Mouse (Mus musculus) MEL (cell line): ENCODE data around the gene Serinc3. TPM values are rescaled to one million over a fixed set of nuclear protein-coding genes. Genes with fewer than 3 reads are reported as not detected.
"Not testable (repeated sequence)": the region's sequence is repeated elsewhere in the genome, so short reads cannot be mapped to it uniquely, and the experiment has no call there.

Experiments
- DNase-seq: peaks from one replicate; pipeline ENCODE4 v3.0.0; 2011; ENCODE audit warnings: low read depth, low spot score
- H3K27ac ChIP-seq: 2 replicates; pipeline ENCODE4 v1.5.1; 2012; ENCODE audit warnings: low read depth, mild to moderate bottlenecking, control low read depth, low read length, moderate library complexity; ENCODE audit not compliant: control insufficient read depth
- H3K27me3 ChIP-seq, 2 experiments: fragments of 150-350 bp in 1 of 2; sonication (generic) in 1 of 2; 2 replicates each; pipeline ENCODE4 v1.6.1; 2012; ENCODE audit warnings: low read length in 2 of 2, mild to moderate bottlenecking in 2 of 2, improper control_type of control experiment in 1 of 2, moderate library complexity in 1 of 2; ENCODE audit not compliant: insufficient read depth in 2 of 2, control insufficient read depth in 1 of 2
- H3K36me3 ChIP-seq, 2 experiments: 2 replicates each; pipeline ENCODE4 v1.6.1; 2012 to 2014; ENCODE audit warnings: low read length in 2 of 2, improper control_type of control experiment in 1 of 2, inconsistent platforms in 1 of 2, mild to moderate bottlenecking in 1 of 2; ENCODE audit not compliant: insufficient read depth in 2 of 2, control insufficient read depth in 1 of 2
- H3K4me1 ChIP-seq, 2 experiments: fragments of 150-350 bp in 1 of 2; sonication (generic) in 1 of 2; 2 replicates each; pipeline ENCODE4 v1.6.1; 2012; ENCODE audit warnings: low read length in 2 of 2, improper control_type of control experiment in 1 of 2, mild to moderate bottlenecking in 1 of 2; ENCODE audit not compliant: insufficient read depth in 2 of 2, control insufficient read depth in 1 of 2
- H3K4me3 ChIP-seq, 2 experiments: fragments of 150-350 bp in 1 of 2; sonication (generic) in 1 of 2; 2 replicates each; pipeline ENCODE4 v1.5.1; 2012; ENCODE audit warnings: low read depth in 2 of 2, low read length in 2 of 2, mild to moderate bottlenecking in 2 of 2, moderate library complexity in 2 of 2, control low read depth in 1 of 2, improper control_type of control experiment in 1 of 2; ENCODE audit not compliant: control insufficient read depth in 1 of 2, insufficient read depth in 1 of 2
- H3K79me2 ChIP-seq: 2 replicates; pipeline ENCODE4 v1.6.1; 2012; ENCODE audit warnings: mild to moderate bottlenecking, low read length, moderate library complexity; ENCODE audit not compliant: control insufficient read depth, poor library complexity, insufficient read depth
- H3K9ac ChIP-seq: 2 replicates; pipeline ENCODE4 v1.6.1; 2012; ENCODE audit warnings: low read depth, mild to moderate bottlenecking, control low read depth, low read length, moderate library complexity; ENCODE audit not compliant: control insufficient read depth, poor library complexity, severe bottlenecking
- H3K9me3 ChIP-seq: fragments of 150-350 bp; sonication (generic); replicated peaks from 2 replicates; pipeline ENCODE4 v1.6.1; 2012; ENCODE audit warnings: mild to moderate bottlenecking, low read length, improper control_type of control experiment, moderate library complexity; ENCODE audit not compliant: insufficient read depth
- E2F4 ChIP-seq: IDR thresholded peaks from 2 replicates; pipeline ENCODE4 v1.6.1; 2011; ENCODE audit warnings: low read depth, low read length, improper control_type of control experiment, borderline replicate concordance
- ELF1 ChIP-seq: IDR thresholded peaks from 2 replicates; pipeline ENCODE4 v1.6.1; 2014; ENCODE audit warnings: low read depth, mild to moderate bottlenecking, inconsistent platforms, low read length, improper control_type of control experiment, moderate library complexity
- EP300 ChIP-seq, 2 experiments: IDR thresholded peaks; 2 replicates each; pipeline ENCODE4 v1.6.1; 2011; ENCODE audit warnings: improper control_type of control experiment in 2 of 2, low read length in 2 of 2, low read depth in 1 of 2, mild to moderate bottlenecking in 1 of 2
- ETS1 ChIP-seq: IDR thresholded peaks from 2 replicates; pipeline ENCODE4 v1.6.1; 2012; ENCODE audit warnings: low read depth, mild to moderate bottlenecking, inconsistent platforms, low read length, improper control_type of control experiment, moderate library complexity
- GABPA ChIP-seq: IDR thresholded peaks from 2 replicates; pipeline ENCODE4 v1.6.1; 2012; ENCODE audit warnings: low read depth, mild to moderate bottlenecking, inconsistent platforms, low read length, improper control_type of control experiment, moderate library complexity
- GATA1 ChIP-seq: IDR thresholded peaks from 2 replicates; pipeline ENCODE4 v1.6.1; 2011; ENCODE audit warnings: low read depth, low read length, improper control_type of control experiment
- MAFK ChIP-seq: IDR thresholded peaks from 2 replicates; pipeline ENCODE4 v1.6.1; 2011; ENCODE audit warnings: low read depth, mild to moderate bottlenecking, low read length, improper control_type of control experiment, borderline replicate concordance
- MXI1 ChIP-seq: IDR thresholded peaks from 2 replicates; pipeline ENCODE4 v1.6.1; 2011; ENCODE audit warnings: mild to moderate bottlenecking, low read depth, low read length, improper control_type of control experiment
- MYB ChIP-seq: IDR thresholded peaks from 2 replicates; pipeline ENCODE4 v1.6.1; 2011; ENCODE audit warnings: mild to moderate bottlenecking, low read depth, low read length, improper control_type of control experiment
- MYC ChIP-seq: IDR thresholded peaks from 2 replicates; pipeline ENCODE4 v1.6.1; 2011; ENCODE audit warnings: low read depth, mild to moderate bottlenecking, low read length, improper control_type of control experiment, moderate library complexity
- NRF1 ChIP-seq: IDR thresholded peaks from 2 replicates; pipeline ENCODE4 v1.6.1; 2014; ENCODE audit warnings: low read depth, mild to moderate bottlenecking, inconsistent platforms, low read length, improper control_type of control experiment, moderate library complexity; ENCODE audit not compliant: poor library complexity, insufficient read depth, severe bottlenecking
- RCOR1 ChIP-seq: IDR thresholded peaks from 2 replicates; pipeline ENCODE4 v1.6.1; 2012; ENCODE audit warnings: low read depth, mild to moderate bottlenecking, inconsistent platforms, low read length, improper control_type of control experiment
- SIN3A ChIP-seq: IDR thresholded peaks from 2 replicates; pipeline ENCODE4 v1.6.1; 2012; ENCODE audit warnings: low read length, improper control_type of control experiment, inconsistent platforms
- TAL1 ChIP-seq: IDR thresholded peaks from 2 replicates; pipeline ENCODE4 v1.6.1; 2012; ENCODE audit warnings: mild to moderate bottlenecking, inconsistent platforms, low read length, moderate library complexity, mixed read lengths
- TBP ChIP-seq: IDR thresholded peaks from 2 replicates; pipeline ENCODE4 v1.8.0; 2011; ENCODE audit warnings: low read depth, low read length, improper control_type of control experiment
- TCF12 ChIP-seq: IDR thresholded peaks from 2 replicates; pipeline ENCODE4 v1.6.1; 2014; ENCODE audit warnings: low read depth, mild to moderate bottlenecking, inconsistent platforms, low read length, improper control_type of control experiment, moderate library complexity
- USF2 ChIP-seq, 2 experiments: IDR thresholded peaks; 2 replicates each; pipeline ENCODE4 v1.6.1; 2011 to 2012; ENCODE audit warnings: improper control_type of control experiment in 2 of 2, low read length in 2 of 2, borderline replicate concordance in 1 of 2, inconsistent platforms in 1 of 2, low read depth in 1 of 2, mild to moderate bottlenecking in 1 of 2; ENCODE audit not compliant: insufficient read depth in 1 of 2
- ZMIZ1 ChIP-seq: IDR thresholded peaks from 2 replicates; pipeline ENCODE4 v1.6.1; 2012; ENCODE audit warnings: low read depth, mild to moderate bottlenecking, inconsistent platforms, low read length, improper control_type of control experiment, moderate library complexity
- polyA plus RNA-seq, 2 experiments: library from polyadenylated mRNA; stranded (reverse) in 1 of 2; unstranded in 1 of 2; fragments of >175 nt in 1 of 2; fragments of >200 nt in 1 of 2; gene quantifications; 2 replicates each; pipeline versions ENCODE4 v1.2.1 to v1.2.4; 2012; ENCODE audit warnings: low replicate concordance in 2 of 2, low read depth in 1 of 2; ENCODE audit not compliant: insufficient read length in 2 of 2, insufficient read depth in 1 of 2, missing spikeins in 1 of 2
- total RNA-seq: library from RNA; depleted of rRNA; stranded (reverse); fragments of 300-350 nt; gene quantifications from 2 replicates; pipeline ENCODE4 v1.2.3, GENCODE M21; 2012

Gene Serinc3
- total and polyA plus RNA-seq, 3 experiments, result 348 to 650 (median 637) TPM

DNA sequence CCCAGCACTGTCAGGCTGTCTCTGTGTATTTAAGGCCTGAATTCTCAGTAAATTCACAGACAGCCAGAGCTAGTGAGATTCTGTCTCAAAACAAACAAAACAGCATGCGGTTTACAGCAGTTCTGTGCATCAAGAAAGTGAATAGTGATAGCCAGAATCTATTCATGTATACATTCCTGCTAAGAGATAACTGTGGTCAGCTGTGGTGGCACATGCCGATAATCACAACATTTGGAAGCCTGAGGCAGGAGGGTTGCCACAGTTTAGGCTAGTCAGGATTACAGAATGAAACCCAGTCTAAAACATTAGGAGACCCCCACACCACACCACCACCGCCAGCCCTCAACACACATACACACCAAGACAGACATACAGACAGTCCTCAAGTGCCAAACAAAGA, 44.8 kb upstream of the Serinc3 start (continued):
- TF ChIP-seq ETS1, result peak; percentile 67
- peak; percentile 37; the same call in 1 of the 2 replicates for TF ChIP-seq MYC

GRCm38 (mm10) chr2:163688377-163688776, 43.4 kb upstream of the Serinc3 start:
- peaks cover 0 to 53% of the 10 kb centered on the region in 2 experiments; a peak in 2 of 4 replicates for H3K36me3 ChIP-seq
- H3K9me3 ChIP-seq, DNase-seq, H3K27ac ChIP-seq, H3K9ac ChIP-seq, H3K4me3 ChIP-seq, H3K27me3 ChIP-seq: not testable (repeated sequence)
- H3K79me2 ChIP-seq, result peaks cover 25% of the 10 kb centered on the region
- peaks cover 26 to 60% of the 10 kb centered on the region in 2 experiments for H3K4me1 ChIP-seq

DNA sequence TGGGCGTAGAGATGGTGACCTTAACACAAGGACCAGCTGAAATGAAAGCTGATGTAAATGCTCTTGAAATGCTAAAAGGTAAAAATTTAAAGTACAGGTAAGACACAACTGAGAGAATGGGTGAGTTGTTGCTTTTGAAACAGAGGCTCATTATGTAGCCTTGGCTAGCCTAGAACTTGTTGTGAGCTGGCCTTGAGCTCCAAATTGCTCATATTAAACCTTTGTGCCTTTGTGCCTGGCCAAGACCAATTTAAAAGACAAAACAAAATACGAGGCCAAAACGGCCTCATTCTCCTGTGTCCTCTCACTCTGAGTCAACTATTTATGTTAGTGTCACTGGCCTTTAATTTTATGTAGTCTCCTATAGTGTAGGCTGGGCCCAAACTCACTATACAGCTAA, 42.0 kb upstream of the Serinc3 start:
- Histone ChIP-seq H3K4me1 (peaks cover 20 to 49% of the 10 kb centered on the region in 2 experiments), H3K27ac (no peak overlapping the region)
- TF ChIP-seq USF2 (IDR thresholded peaks at IDR 0.05; ENCODE audit: borderline replicate concordance in 1 of 2, insufficient read depth in 1 of 2, low read depth in 1 of 2, low read length in 2 of 2) (no peak), E2F4 (no peak), SIN3A (no peak; the same call in 1 of the 2 replicates), GABPA (no peak), MYB (no peak)

DNA sequence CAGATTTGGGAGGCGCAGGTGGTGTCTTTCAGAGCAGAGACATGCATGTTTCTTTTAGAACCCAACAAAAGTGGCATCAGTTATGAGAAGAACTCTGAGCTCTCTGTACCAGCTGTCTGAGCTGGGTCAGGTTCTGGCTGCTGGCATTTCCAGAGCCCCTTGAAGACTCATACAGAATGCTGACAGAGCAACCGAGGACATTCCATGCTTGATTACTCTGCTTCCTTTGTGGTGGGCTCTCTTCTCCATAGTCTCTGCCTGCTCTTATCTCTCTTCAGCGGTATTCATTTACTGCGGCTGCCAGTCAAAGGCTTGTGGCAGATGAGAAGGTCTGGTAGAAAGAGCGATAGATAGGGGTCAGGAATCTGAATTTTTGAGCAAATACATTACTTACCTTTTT, 41.3 kb upstream of the Serinc3 start:
- H3K36me3 ChIP-seq, result peaks cover 0 to 38% of the 10 kb centered on the region in 2 experiments; a peak in 2 of 4 replicates
- H3K27ac ChIP-seq, result peak overlapping the region; percentile 19; the same call in 1 of the 2 replicates
- H3K9me3 ChIP-seq, result no peaks in the 10 kb centered on the region
- TF ChIP-seq NRF1 (no peak), EP300 (IDR thresholded peaks at IDR 0.05; ENCODE audit: low read depth in 1 of 2, low read length in 2 of 2) (peak; percentile 66 to 67), ELF1 (no peak), MXI1 (peak; percentile 15; the same call in 1 of the 2 replicates), TAL1 (peak; percentile 65), TBP (0 out of 2 replicates have a peak, but pooled peaks have one; percentile 27), ETS1 (peak; percentile 70), ZMIZ1 (no peak), RCOR1 (peak; percentile 72), TCF12 (peak; percentile 38; the same call in 1 of the 2 replicates), GATA1 (peak; percentile 87), MAFK (0 out of 2 replicates have a peak, but pooled peaks have one; percentile 20)
- H3K4me1 ChIP-seq, result peaks cover 15 to 43% of the 10 kb centered on the region in 2 experiments
- H3K9ac ChIP-seq, result no peak overlapping the region
- H3K79me2 ChIP-seq, result peaks cover 21% of the 10 kb centered on the region
- DNase-seq, result peak; percentile 64
- no peaks in the 10 kb centered on the region for H3K27me3 ChIP-seq
- H3K4me3 ChIP-seq, result no peak overlapping the region

More for the DNA sequence above, 42.0 kb upstream of the Serinc3 start:
- H3K36me3 ChIP-seq, result peaks cover 0 to 42% of the 10 kb centered on the region in 2 experiments; a peak in 2 of 4 replicates
- H3K27me3 ChIP-seq, result no peaks in the 10 kb centered on the region
- peaks cover 21% of the 10 kb centered on the region for H3K79me2 ChIP-seq
- no peaks in the 10 kb centered on the region for H3K9me3 ChIP-seq
- no peak overlapping the region for H3K9ac ChIP-seq
- H3K4me3 ChIP-seq, result no peak overlapping the region
- DNase-seq, result no peak
